Mouse (Mus musculus) cerebellum, adult 18-20 months (tissue): ENCODE results near the gene Grap2.
A peak's percentile ranks its signal among the peaks of the same experiment; 100 is the strongest.
"Not testable (repeated sequence)": the region's sequence is repeated elsewhere in the genome, so short reads cannot be mapped to it uniquely, and the experiment has no call there.

Source experiments
- DNase-seq, 2 experiments: peaks; one replicate each; pipeline ENCODE4 v3.0.0; 2021

Grap2 gene

GRCm38 (mm10) chr15:80567139-80567538, 5.3 kb upstream of the Grap2 start:
- no peak for DNase-seq

GRCm38 (mm10) chr15:80567731-80568130, 4.7 kb upstream of the Grap2 start:
- no peak for DNase-seq

DNA sequence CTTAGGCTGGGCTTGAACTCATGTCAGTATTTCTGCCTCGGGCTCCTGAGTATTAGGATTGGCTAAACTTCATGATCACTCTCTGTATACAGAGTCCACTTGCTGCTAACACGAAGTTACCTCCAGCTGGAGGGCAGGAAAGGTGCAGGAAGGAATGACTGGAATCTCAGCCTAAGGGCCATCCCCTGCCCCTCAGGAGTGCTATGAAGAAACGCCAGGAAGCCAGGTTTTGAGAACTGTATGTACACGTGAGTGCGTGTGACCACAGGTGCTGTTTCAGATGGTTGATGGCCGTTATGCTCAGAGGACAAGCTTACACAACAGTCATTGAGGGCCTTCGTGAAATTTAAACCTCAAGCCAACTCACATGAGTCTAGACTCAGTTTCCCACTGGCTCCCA, 3.2 kb upstream of the Grap2 start:
- DNase-seq, result no peak

- no peak for DNase-seq
Observed at GRCm38 (mm10) chr15:80570226-80570625, 2.2 kb upstream of the Grap2 start.

- DNase-seq, result no peak
Observed at GRCm38 (mm10) chr15:80571611-80572010, 783 bp upstream of the Grap2 start.

DNA sequence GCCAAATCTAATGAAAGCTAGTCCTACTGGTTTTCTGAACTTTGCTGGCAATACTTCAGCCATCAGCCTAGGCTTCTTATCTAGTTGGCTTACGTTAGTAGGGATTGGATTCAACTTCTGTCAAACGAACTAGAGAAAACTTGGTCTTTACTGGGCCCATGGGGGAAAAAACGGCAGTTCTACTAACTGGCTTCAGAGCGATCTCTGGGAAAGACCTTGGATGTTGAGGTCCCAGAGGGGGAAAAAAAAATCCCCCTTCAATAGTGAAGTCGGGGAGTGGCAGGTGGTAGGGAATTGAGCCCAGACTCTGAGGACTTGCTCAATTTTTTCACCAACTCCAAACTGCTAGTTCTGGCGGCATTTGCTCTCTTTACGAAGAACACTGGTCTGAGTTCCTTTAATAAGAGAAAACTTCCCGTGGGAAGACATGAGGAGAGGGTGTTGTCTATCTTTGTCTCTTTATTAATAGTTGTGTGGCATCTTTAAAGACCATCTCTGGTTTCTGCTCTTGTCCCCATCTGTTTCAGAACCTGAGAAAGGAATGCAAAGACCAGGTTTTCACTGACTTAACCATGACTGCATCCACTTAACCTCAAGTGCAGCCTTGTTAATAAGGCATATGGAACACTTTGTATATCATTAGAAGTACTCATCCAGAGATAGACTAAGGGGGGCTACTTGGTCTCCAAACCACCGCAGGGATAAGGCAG, 572 bp downstream of the Grap2 start:
- no peak for DNase-seq

- peak; percentile 44 to 58 for DNase-seq
Observed at GRCm38 (mm10) chr15:80574211-80575040, 2.0 kb downstream of the Grap2 start.

GRCm38 (mm10) chr15:80575817-80576370, 3.5 kb downstream of the Grap2 start:
- DNase-seq, result no peak

DNA sequence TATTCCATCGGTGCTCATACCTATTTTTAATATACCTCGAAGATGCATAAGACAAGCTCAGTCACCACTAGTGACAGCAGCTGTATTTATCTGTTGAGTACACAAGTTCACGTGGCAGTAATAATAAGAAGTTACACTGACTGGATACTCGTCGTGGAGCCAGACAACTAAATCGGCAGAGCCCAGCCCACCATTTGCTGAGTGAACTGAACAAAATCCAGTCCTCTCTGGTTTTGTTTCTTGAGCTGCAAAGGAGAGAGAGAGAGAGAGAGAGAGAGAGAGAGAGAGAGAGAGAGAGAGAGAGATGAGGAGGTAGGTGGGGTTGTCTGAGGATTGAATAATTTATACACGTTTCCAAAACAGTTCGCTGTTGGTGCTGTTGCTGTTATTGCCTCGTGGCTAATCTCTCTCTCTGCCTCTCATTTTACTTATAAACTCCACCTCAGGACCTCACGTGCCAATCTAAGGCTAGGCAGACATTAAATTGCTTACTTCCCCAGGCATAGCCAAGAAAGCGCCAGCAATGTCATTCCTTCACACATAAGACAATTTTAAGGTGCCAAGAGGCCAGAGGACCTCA, 4.1 kb downstream of the Grap2 start:
- no peak for DNase-seq

GRCm38 (mm10) chr15:80577166-80577960, 5.0 kb downstream of the Grap2 start:
- no peak for DNase-seq

- DNase-seq, result no peak
Observed at GRCm38 (mm10) chr15:80579121-80579520, 6.7 kb downstream of the Grap2 start.

DNA sequence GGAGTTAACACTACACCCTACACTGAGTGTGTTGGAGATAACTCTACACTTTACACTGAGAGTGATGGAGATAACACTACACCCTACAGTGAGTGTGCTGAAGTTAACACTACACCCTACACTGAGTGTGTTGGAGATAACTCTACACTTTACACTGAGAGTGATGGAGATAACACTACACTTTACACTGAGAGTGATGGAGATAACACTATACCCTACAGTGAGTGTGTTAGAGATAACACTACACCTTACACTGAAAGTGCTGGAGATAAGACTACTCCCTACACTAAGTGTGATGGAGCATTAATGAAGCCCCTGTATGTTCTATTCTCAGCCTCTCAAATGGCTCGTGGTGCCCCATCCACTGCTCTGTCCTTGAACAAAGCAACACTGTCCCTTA, 8.2 kb downstream of the Grap2 start:
- DNase-seq, result not testable (repeated sequence)

GRCm38 (mm10) chr15:80582581-80583495, 10.4 kb downstream of the Grap2 start:
- DNase-seq, result peak in 1 of 2 experiments; percentile 11

GRCm38 (mm10) chr15:80586296-80586695, 13.9 kb downstream of the Grap2 start:
- DNase-seq, result no peak

DNA sequence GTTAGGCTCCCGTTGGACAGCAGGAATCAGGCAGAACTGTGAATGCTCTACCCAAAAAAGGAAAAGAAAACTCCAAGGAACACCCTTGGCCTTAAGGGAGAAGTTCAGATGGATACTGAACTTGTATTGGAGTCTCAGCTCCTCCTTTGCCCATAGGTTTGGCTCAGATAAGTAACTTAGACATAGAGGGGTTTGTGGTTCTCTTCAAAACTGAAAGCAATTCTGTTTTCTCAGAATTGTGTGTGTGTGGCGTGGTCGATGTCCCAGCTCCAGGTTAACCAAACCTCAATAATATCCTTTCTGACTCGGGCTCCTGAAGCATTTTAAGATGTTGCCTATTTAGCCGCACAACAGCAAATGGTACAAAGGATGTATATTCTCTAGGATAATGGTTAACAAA, 18.2 kb downstream of the Grap2 start:
- no peak for DNase-seq

DNA sequence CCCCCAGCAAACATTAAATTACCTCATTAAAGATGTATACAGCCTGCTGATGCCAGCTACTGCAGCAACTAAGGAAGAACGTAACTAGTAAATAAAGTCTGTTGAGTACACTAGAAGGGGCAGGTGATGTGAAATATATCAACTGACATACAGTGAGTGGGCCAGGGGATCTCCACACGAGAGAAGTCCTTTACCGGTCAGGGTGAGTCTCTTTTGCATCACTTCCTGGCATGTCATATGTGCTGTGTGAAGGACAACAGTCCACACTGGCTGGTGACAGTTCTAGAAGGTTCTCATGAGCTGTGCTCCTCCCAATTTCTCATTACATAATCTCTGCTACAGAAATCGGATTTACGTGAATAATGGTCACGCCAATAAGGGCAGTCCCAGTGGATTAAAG, 20.3 kb downstream of the Grap2 start:
- DNase-seq, result no peak

- DNase-seq, result no peak
Observed at GRCm38 (mm10) chr15:80593877-80594276, 21.5 kb downstream of the Grap2 start.

GRCm38 (mm10) chr15:80598750-80599149, 26.4 kb downstream of the Grap2 start:
- no peak for DNase-seq

- DNase-seq, result no peak
Observed at GRCm38 (mm10) chr15:80599213-80599750, 26.9 kb downstream of the Grap2 start.

- DNase-seq, result no peak
Observed at GRCm38 (mm10) chr15:80599843-80600242, 27.4 kb downstream of the Grap2 start.

DNA sequence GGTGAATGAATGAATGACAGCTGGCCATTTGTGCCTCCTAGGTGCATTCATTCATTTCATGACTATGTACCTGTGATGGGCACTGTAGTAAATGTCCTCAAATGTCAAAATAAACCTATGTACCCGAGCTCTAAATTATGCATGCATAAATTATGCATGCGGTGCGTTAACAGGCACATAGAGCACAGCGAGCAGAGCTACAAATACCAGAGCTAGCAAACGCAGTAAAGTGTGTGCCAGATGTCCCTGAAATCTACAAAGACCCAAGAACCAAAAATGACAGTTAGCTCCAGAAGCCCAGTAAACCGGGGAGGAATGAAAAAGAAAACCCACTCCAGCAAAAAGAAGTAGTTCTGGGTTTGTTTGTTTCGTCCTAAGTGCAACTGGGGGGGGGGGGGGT, 29.1 kb downstream of the Grap2 start:
- no peak for DNase-seq
